Mouse (Mus musculus): ENCODE results near the gene Afdn.

DNA sequence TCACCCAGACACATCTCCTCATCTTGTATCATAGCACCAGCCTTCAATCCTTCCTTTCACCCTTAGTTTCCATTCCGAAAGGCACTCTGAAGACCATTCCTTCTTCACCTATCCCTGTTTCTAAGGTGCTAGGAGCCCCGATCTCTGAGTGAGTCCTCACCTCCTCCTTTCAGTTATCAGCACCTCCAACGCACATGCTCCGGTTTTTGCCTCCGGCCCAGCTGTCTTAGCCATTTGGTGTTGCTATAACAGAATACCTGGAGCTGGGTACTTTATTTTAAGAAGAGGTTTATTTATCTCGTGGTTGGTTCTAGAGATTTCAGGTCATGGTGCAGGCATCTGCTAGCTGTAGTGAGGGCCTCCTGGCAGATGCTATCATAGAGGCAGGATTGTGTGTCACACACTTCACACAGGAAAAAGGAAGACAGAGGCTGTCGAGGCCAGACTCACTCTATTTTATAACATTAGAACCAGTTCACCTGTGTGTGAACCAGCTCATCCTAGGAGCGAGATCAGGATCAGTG is 33.4 kb upstream of the Afdn start:
- no peak for TF ChIP-seq CTCF (IDR thresholded peaks at IDR 0.05; ENCODE audit: control insufficient read depth, insufficient read depth, low read length)
- TF ChIP-seq POLR2A (IDR thresholded peaks at IDR 0.05; ENCODE audit: borderline replicate concordance, control insufficient read depth, low read depth, low read length) = no peak

All from bone marrow, adult 2 months (tissue).